Mouse (Mus musculus): ENCODE data around the gene Ptbp1. TPM values are rescaled to one million over a fixed set of nuclear protein-coding genes. Genes with fewer than 3 reads are reported as not detected.

Ptbp1 gene
- polyA plus RNA-seq, 1 experiment from 2014 or later: 302 TPM

- ATAC-seq: peak; percentile 11
- WGBS: under 1% methylated on average over 77 of the region's 83 CpGs
Observed at GRCm38 (mm10) chr10:79854801-79855541, 744 bp downstream of the Ptbp1 start.

GRCm38 (mm10) chr10:79855558-79856184 is 1.4 kb downstream of the Ptbp1 start:
- no peaks in the 10 kb centered on the region for H3K27me3 ChIP-seq (replicated peaks; ENCODE audit: control insufficient read depth, insufficient read depth, low read length)
- no peaks in the 10 kb centered on the region for H3K9me3 ChIP-seq (ENCODE audit: control insufficient read depth, low read length)
- H3K9ac ChIP-seq (ENCODE audit: low read depth, low read length): peak overlapping the region; percentile 100
- peak overlapping the region; percentile 96 for H3K4me2 ChIP-seq (ENCODE audit: low read depth, low read length)
- H3K27ac ChIP-seq (ENCODE audit: low read length): peak overlapping the region; percentile 100
- peaks cover 24% of the 10 kb centered on the region for H3K36me3 ChIP-seq (ENCODE audit: control insufficient read depth, insufficient read depth, low read length)
- peak; percentile 31 for ATAC-seq
- peaks cover 66% of the 10 kb centered on the region for H3K4me1 ChIP-seq (ENCODE audit: control insufficient read depth, insufficient read depth, low read length)
- under 1% methylated on average over 10 of the region's 10 CpGs for WGBS
- H3K4me3 ChIP-seq (ENCODE audit: low read length): peak overlapping the region; percentile 97

More at GRCm38 (mm10) chr10:79854801-79855541, 744 bp downstream of the Ptbp1 start:
- Histone ChIP-seq H3K9me3 (ENCODE audit: control insufficient read depth, low read length) (no peaks in the 10 kb centered on the region), H3K4me3 (ENCODE audit: low read length) (peak overlapping the region; percentile 97), H3K27ac (ENCODE audit: low read length) (peak overlapping the region; percentile 100), H3K36me3 (ENCODE audit: control insufficient read depth, insufficient read depth, low read length) (peaks cover 17% of the 10 kb centered on the region), H3K9ac (ENCODE audit: low read depth, low read length) (peak overlapping the region; percentile 100), H3K4me2 (ENCODE audit: low read depth, low read length) (peak overlapping the region; percentile 96), H3K4me1 (ENCODE audit: control insufficient read depth, insufficient read depth, low read length) (peaks cover 66% of the 10 kb centered on the region), H3K27me3 (replicated peaks; ENCODE audit: control insufficient read depth, insufficient read depth, low read length) (no peaks in the 10 kb centered on the region)

- no peaks in the 10 kb centered on the region for H3K9me3 ChIP-seq (ENCODE audit: control insufficient read depth, low read length)
- no peak for ATAC-seq
- H3K36me3 ChIP-seq (ENCODE audit: control insufficient read depth, insufficient read depth, low read length): peaks cover 30% of the 10 kb centered on the region
- peak overlapping the region; percentile 96 for H3K4me2 ChIP-seq (ENCODE audit: low read depth, low read length)
- WGBS: 29% methylated on average over 6 of the region's 6 CpGs
- peak overlapping the region; percentile 100 for H3K27ac ChIP-seq (ENCODE audit: low read length)
- H3K9ac ChIP-seq (ENCODE audit: low read depth, low read length): peak overlapping the region; percentile 100
- peaks cover 66% of the 10 kb centered on the region for H3K4me1 ChIP-seq (ENCODE audit: control insufficient read depth, insufficient read depth, low read length)
- H3K27me3 ChIP-seq (replicated peaks; ENCODE audit: control insufficient read depth, insufficient read depth, low read length): no peaks in the 10 kb centered on the region
- H3K4me3 ChIP-seq (ENCODE audit: low read length): peak overlapping the region; percentile 97
Observed at GRCm38 (mm10) chr10:79856280-79856679, 2.1 kb downstream of the Ptbp1 start.

GRCm38 (mm10) chr10:79856704-79857451 is 2.7 kb downstream of the Ptbp1 start:
- 17% methylated on average over 7 of the region's 7 CpGs for WGBS
- peaks cover 60% of the 10 kb centered on the region for H3K4me1 ChIP-seq (ENCODE audit: control insufficient read depth, insufficient read depth, low read length)
- peaks cover 35% of the 10 kb centered on the region for H3K36me3 ChIP-seq (ENCODE audit: control insufficient read depth, insufficient read depth, low read length)
- peak overlapping the region; percentile 100 for H3K9ac ChIP-seq (ENCODE audit: low read depth, low read length)
- ATAC-seq: no peak
- H3K4me3 ChIP-seq (ENCODE audit: low read length): peak overlapping the region; percentile 97
- no peaks in the 10 kb centered on the region for H3K27me3 ChIP-seq (replicated peaks; ENCODE audit: control insufficient read depth, insufficient read depth, low read length)
- no peaks in the 10 kb centered on the region for H3K9me3 ChIP-seq (ENCODE audit: control insufficient read depth, low read length)
- H3K4me2 ChIP-seq (ENCODE audit: low read depth, low read length): peak overlapping the region; percentile 96
- peak overlapping the region; percentile 100 for H3K27ac ChIP-seq (ENCODE audit: low read length)

- Histone ChIP-seq H3K27me3 (replicated peaks; ENCODE audit: control insufficient read depth, insufficient read depth, low read length) (no peaks in the 10 kb centered on the region), H3K9me3 (ENCODE audit: control insufficient read depth, low read length) (no peaks in the 10 kb centered on the region), H3K4me3 (ENCODE audit: low read length) (peak overlapping the region; percentile 97), H3K4me1 (ENCODE audit: control insufficient read depth, insufficient read depth, low read length) (peaks cover 55% of the 10 kb centered on the region), H3K9ac (ENCODE audit: low read depth, low read length) (peak overlapping the region; percentile 100), H3K36me3 (ENCODE audit: control insufficient read depth, insufficient read depth, low read length) (peaks cover 41% of the 10 kb centered on the region), H3K27ac (ENCODE audit: low read length) (peak overlapping the region; percentile 100), H3K4me2 (ENCODE audit: low read depth, low read length) (peak overlapping the region; percentile 96)
- WGBS: 12% methylated on average over 4 of the region's 4 CpGs
- ATAC-seq: no peak
Observed at GRCm38 (mm10) chr10:79857452-79857811, 3.2 kb downstream of the Ptbp1 start.

GRCm38 (mm10) chr10:79857894-79858293 is 3.7 kb downstream of the Ptbp1 start:
- Histone ChIP-seq H3K4me1 (ENCODE audit: control insufficient read depth, insufficient read depth, low read length) (peaks cover 50% of the 10 kb centered on the region), H3K27me3 (replicated peaks; ENCODE audit: control insufficient read depth, insufficient read depth, low read length) (no peaks in the 10 kb centered on the region), H3K27ac (ENCODE audit: low read length) (peak overlapping the region; percentile 100), H3K9ac (ENCODE audit: low read depth, low read length) (peak overlapping the region; percentile 100), H3K4me2 (ENCODE audit: low read depth, low read length) (peak overlapping the region; percentile 96), H3K4me3 (ENCODE audit: low read length) (peak overlapping the region; percentile 97), H3K9me3 (ENCODE audit: control insufficient read depth, low read length) (no peaks in the 10 kb centered on the region), H3K36me3 (ENCODE audit: control insufficient read depth, insufficient read depth, low read length) (peaks cover 46% of the 10 kb centered on the region)
- WGBS: 35% methylated on average over 2 of the region's 2 CpGs
- no peak for ATAC-seq

- Histone ChIP-seq H3K9me3 (ENCODE audit: control insufficient read depth, low read length) (no peaks in the 10 kb centered on the region), H3K27me3 (replicated peaks; ENCODE audit: control insufficient read depth, insufficient read depth, low read length) (no peaks in the 10 kb centered on the region), H3K9ac (ENCODE audit: low read depth, low read length) (peak overlapping the region; percentile 100), H3K4me2 (ENCODE audit: low read depth, low read length) (peak overlapping the region; percentile 96), H3K4me1 (ENCODE audit: control insufficient read depth, insufficient read depth, low read length) (peaks cover 47% of the 10 kb centered on the region), H3K36me3 (ENCODE audit: control insufficient read depth, insufficient read depth, low read length) (peaks cover 48% of the 10 kb centered on the region), H3K27ac (ENCODE audit: low read length) (peak overlapping the region; percentile 100), H3K4me3 (ENCODE audit: low read length) (peak overlapping the region; percentile 97)
- ATAC-seq: no peak
- 37% methylated on average over 17 of the region's 17 CpGs for WGBS
Observed at GRCm38 (mm10) chr10:79858416-79859074, 4.3 kb downstream of the Ptbp1 start.

- no peak overlapping the region for H3K4me2 ChIP-seq (ENCODE audit: low read depth, low read length)
- ATAC-seq: no peak
- peak overlapping the region; percentile 100; the same call in 1 of the 2 replicates for H3K9ac ChIP-seq (ENCODE audit: low read depth, low read length)
- H3K4me3 ChIP-seq (ENCODE audit: low read length): no peak overlapping the region
- H3K4me1 ChIP-seq (ENCODE audit: control insufficient read depth, insufficient read depth, low read length): peaks cover 47% of the 10 kb centered on the region
- peaks cover 48% of the 10 kb centered on the region for H3K36me3 ChIP-seq (ENCODE audit: control insufficient read depth, insufficient read depth, low read length)
- H3K27ac ChIP-seq (ENCODE audit: low read length): no peak overlapping the region
- H3K9me3 ChIP-seq (ENCODE audit: control insufficient read depth, low read length): no peaks in the 10 kb centered on the region
- 73% methylated on average over 11 of the region's 11 CpGs for WGBS
- no peaks in the 10 kb centered on the region for H3K27me3 ChIP-seq (replicated peaks; ENCODE audit: control insufficient read depth, insufficient read depth, low read length)
Observed at GRCm38 (mm10) chr10:79859116-79859515, 4.9 kb downstream of the Ptbp1 start.

All from intestine, embryonic 16.5 days (tissue).